Mouse (Mus musculus) small intestine, adult 2 months (tissue): ENCODE results near the gene Sigirr.

Experiments used
- CTCF ChIP-seq: fragments of 200-500 bp; IDR thresholded peaks from 2 replicates; pipeline ENCODE4 v1.5.1; 2012; ENCODE audit warnings: low read depth, mild to moderate bottlenecking, control low read depth, inconsistent platforms, low read length, moderate library complexity, mixed read lengths; ENCODE audit not compliant: insufficient replicate concordance, insufficient read length; ENCODE audit errors: extremely low read depth
- POLR2A ChIP-seq: fragments of 200-500 bp; IDR thresholded peaks from 2 replicates; pipeline ENCODE4 v1.6.1; 2012; ENCODE audit warnings: low read depth, mild to moderate bottlenecking, control low read depth, inconsistent platforms, low read length, moderate library complexity

GRCm38 (mm10) chr7:141115874-141116273, 15.5 kb upstream of the Sigirr start:
- TF ChIP-seq CTCF (no peak), POLR2A (no peak)
